Mouse (Mus musculus) ovary, postnatal 14 days (tissue): ENCODE measurements around the gene Dlgap4.
A peak's percentile ranks its signal among the peaks of the same experiment; 100 is the strongest.

Source experiments
- DNase-seq: peaks from one replicate; pipeline ENCODE4 v3.0.0; 2022; ENCODE audit warnings: low spot score

Gene Dlgap4

GRCm38 (mm10) chr2:156737976-156738375, 124.5 kb downstream of the Dlgap4 start:
- DNase-seq: no peak

GRCm38 (mm10) chr2:156741265-156741664, 127.8 kb downstream of the Dlgap4 start:
- DNase-seq: no peak

GRCm38 (mm10) chr2:156741998-156742397, 128.5 kb downstream of the Dlgap4 start:
- no peak for DNase-seq

GRCm38 (mm10) chr2:156743248-156743647, 129.7 kb downstream of the Dlgap4 start:
- DNase-seq: no peak

GRCm38 (mm10) chr2:156744414-156744813, 130.9 kb downstream of the Dlgap4 start:
- no peak for DNase-seq

- DNase-seq: no peak
These were observed 133.8 kb downstream of the Dlgap4 start for GRCm38 (mm10) chr2:156747315-156747714.

- DNase-seq: no peak
These were observed 136.2 kb downstream of the Dlgap4 start for GRCm38 (mm10) chr2:156749687-156750086.

GRCm38 (mm10) chr2:156756937-156757336, 143.4 kb downstream of the Dlgap4 start:
- DNase-seq: no peak

- DNase-seq: no peak
These were observed 147.5 kb downstream of the Dlgap4 start for GRCm38 (mm10) chr2:156760843-156761505.

GRCm38 (mm10) chr2:156761521-156762278, 148.2 kb downstream of the Dlgap4 start:
- DNase-seq: no peak

- no peak for DNase-seq
These were observed 149.0 kb downstream of the Dlgap4 start for GRCm38 (mm10) chr2:156762499-156762898.

- peak; percentile 67 for DNase-seq
These were observed 149.6 kb downstream of the Dlgap4 start for GRCm38 (mm10) chr2:156763101-156763500.

GRCm38 (mm10) chr2:156764022-156764421, 150.5 kb downstream of the Dlgap4 start:
- DNase-seq: no peak

GRCm38 (mm10) chr2:156764747-156765146, 151.2 kb downstream of the Dlgap4 start:
- no peak for DNase-seq

GRCm38 (mm10) chr2:156765593-156765992, 152.1 kb downstream of the Dlgap4 start:
- DNase-seq: no peak

- DNase-seq: no peak
These were observed 152.9 kb downstream of the Dlgap4 start for GRCm38 (mm10) chr2:156766227-156767019.

- no peak for DNase-seq
These were observed 153.6 kb downstream of the Dlgap4 start for GRCm38 (mm10) chr2:156767108-156767507.

GRCm38 (mm10) chr2:156769274-156769673, 155.8 kb downstream of the Dlgap4 start:
- DNase-seq: no peak

GRCm38 (mm10) chr2:156773470-156773869, 160.0 kb downstream of the Dlgap4 start:
- DNase-seq: no peak

- DNase-seq: no peak
These were observed 160.7 kb downstream of the Dlgap4 start for GRCm38 (mm10) chr2:156774035-156774737.

- no peak for DNase-seq
These were observed 161.4 kb downstream of the Dlgap4 start, which contains the start of gene Myl9 for GRCm38 (mm10) chr2:156774738-156775454. Myl9 (plus strand) TSS chr2:156775420.
